In the genomic region with DNA sequence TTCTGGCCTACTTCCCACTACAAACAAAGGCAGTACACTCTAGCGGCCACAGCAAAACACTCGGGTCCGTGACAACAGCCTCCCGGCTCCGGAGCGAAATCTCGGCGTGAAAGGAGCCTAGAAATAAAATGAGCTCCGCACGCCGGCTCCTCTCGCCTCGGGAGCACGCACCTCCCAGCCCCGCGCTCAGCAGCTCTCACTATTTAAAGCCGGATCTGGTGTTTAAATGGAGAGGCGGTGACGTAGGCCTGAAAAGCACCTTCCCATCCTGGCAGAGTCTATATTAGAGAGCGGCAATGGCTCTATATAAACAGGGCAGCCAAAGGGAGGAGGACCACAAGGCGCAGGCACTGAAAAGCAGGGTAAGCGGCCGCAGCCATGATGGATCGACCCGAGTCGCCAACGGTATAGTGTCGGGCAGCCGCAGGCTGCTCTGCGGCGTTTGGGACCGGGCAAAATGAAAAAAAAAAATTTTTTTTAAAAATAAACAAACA, we compare ENCODE assay signal across 8 mouse cellular contexts. TPM values are rescaled to one million over a fixed set of nuclear protein-coding genes. Genes with fewer than 3 reads are reported as not detected.
DNase-seq lines count a peak whose midpoint lies in the region; ATAC-seq and TF ChIP-seq lines count a peak whose summit lies in the region.

No protein-coding gene starts in this region.

- under 1% methylated on average over 32 of the region's 32 CpGs for WGBS in hindbrain, postnatal 0 days

- intact Hi-C loops in left cerebral cortex, adult 2 months (cut with DNase I), result loop anchor here (1.0 kb wide), 1 partner anchor 165 kb away; no protein-coding TSS in a partner anchor

- peak overlapping the region; percentile 99 for H3K9ac ChIP-seq in hindbrain, postnatal 0 days (replicated peaks; ENCODE audit: low read length)

- peak; percentile 29; the same call in 1 of the 2 replicates for TF ChIP-seq CTCF in hindbrain, postnatal 0 days (IDR thresholded peaks at IDR 0.05; ENCODE audit: low read depth)
- peak; percentile 31 for TF ChIP-seq CTCF in left cerebral cortex, adult 2 months (IDR thresholded peaks at IDR 0.05)

- peak overlapping the region; percentile 65 for H3K4me2 ChIP-seq in hindbrain, postnatal 0 days (ENCODE audit: low read depth, low read length)

- H3K4me3 ChIP-seq in hindbrain, postnatal 0 days (ENCODE audit: low read length), result peak overlapping the region; percentile 68
- peak overlapping the region; percentile 67 for H3K4me3 ChIP-seq in left cerebral cortex, adult 2 months

- no peaks in the 10 kb centered on the region for H3K27me3 ChIP-seq in hindbrain, postnatal 0 days (ENCODE audit: insufficient read depth, low read length)

- peaks cover 9% of the 10 kb centered on the region for H3K4me1 ChIP-seq in hindbrain, postnatal 0 days (ENCODE audit: insufficient read depth, low read length)

- H3K27ac ChIP-seq in hindbrain, postnatal 0 days, result peak overlapping the region; percentile 99
- peak overlapping the region; percentile 99 for H3K27ac ChIP-seq in left cerebral cortex, adult 2 months

- peak; percentile 95 for DNase-seq in T-cell, adult 2 months (ENCODE audit: low spot score)
- DNase-seq in cerebellum, postnatal 36 days, result peak; percentile 92 to 98
- peak; percentile 94 for DNase-seq in gastrocnemius, adult 18-20 months (ENCODE audit: low spot score)
- DNase-seq in hindbrain, postnatal 0 days (ENCODE audit: low spot score), result peak; percentile 96
- peak; percentile 88 to 89 for DNase-seq in left cerebral cortex, adult 2 months (ENCODE audit: extremely low spot score in 1 of 2, low spot score in 2 of 2)
- DNase-seq in right cerebral cortex, adult 2 months (ENCODE audit: low spot score in 2 of 2), result peak; percentile 91 to 93
- DNase-seq in urinary bladder, postnatal 14 days (ENCODE audit: low spot score), result peak; percentile 91

- peak; percentile 91 for ATAC-seq in hindbrain, postnatal 0 days
- ATAC-seq in megakaryocyte, adult 5-6 weeks (ENCODE audit: poor library complexity, severe bottlenecking), result peak; percentile 47

- H3K9me3 ChIP-seq in hindbrain, postnatal 0 days (ENCODE audit: low read length), result no peaks in the 10 kb centered on the region

- H3K36me3 ChIP-seq in hindbrain, postnatal 0 days (ENCODE audit: insufficient read depth, low read length), result peaks cover 12% of the 10 kb centered on the region; the same call in 1 of the 2 replicates

RNA-seq across cellular contexts. Expression of gene Gtf2a1, which starts 2.1 kb away (rescaled TPM):
- total RNA-seq in gastrocnemius, adult 18-20 months (2021), result 10 to 100 TPM; 23.2 to 26.4 TPM
- total RNA-seq in hindbrain, postnatal 0 days (2014; rRNA removed), result 25.0 and 25.6 TPM in 2 replicates
- 35.2 and 35.9 TPM in 2 replicates for polyA plus RNA-seq in hindbrain, postnatal 0 days (2015; fragmentation: Nextera tagmentation; extraction: Ambion mirVana)
- 10 to 100 TPM; 46.4 to 50.8 TPM for total RNA-seq in left cerebral cortex, adult 2 months (2021)
- total RNA-seq in megakaryocyte, adult 5-6 weeks (2015), result 30.8 and 32.9 TPM in 2 replicates
- 33.6 and 37.7 TPM in 2 replicates for total RNA-seq in megakaryocyte, adult 5-6 weeks (2017)

Comparison
In these comparisons a context has a peak if more than half of its experiments do, and no peak if none do; other contexts are left out.
1. Peak in every context shown above with its lines: DNase-seq, ATAC-seq, H3K4me3 ChIP-seq and H3K27ac ChIP-seq.